Mouse (Mus musculus): ENCODE results near the gene Lrrc23. TPM values are rescaled to one million over a fixed set of nuclear protein-coding genes. Genes with fewer than 3 reads are reported as not detected.

Lrrc23 gene
- polyA plus RNA-seq, 1 experiment from 2014 or later: 0.32 TPM

GRCm38 (mm10) chr6:124746654-124747632, 32.6 kb downstream of the Lrrc23 start:
- H3K9me3 ChIP-seq (ENCODE audit: control insufficient read depth, low read depth, low read length): no peaks in the 10 kb centered on the region
- no peak for ATAC-seq (ENCODE audit: insufficient number of reproducible peaks, insufficient read depth, low FRiP score, low read depth)
- peaks cover 59% of the 10 kb centered on the region for H3K36me3 ChIP-seq (ENCODE audit: control insufficient read depth, insufficient read depth, low read length)
- H3K4me3 ChIP-seq (ENCODE audit: low read depth, low read length): no peak overlapping the region
- H3K9ac ChIP-seq (replicated peaks; ENCODE audit: low read depth, low read length): no peak overlapping the region
- H3K27ac ChIP-seq (ENCODE audit: low read length): no peak overlapping the region
- H3K4me2 ChIP-seq (replicated peaks; ENCODE audit: low read depth, low read length): peak overlapping the region; percentile 87; the same call in 1 of the 2 replicates
- H3K4me1 ChIP-seq (ENCODE audit: control insufficient read depth, insufficient read depth, low read length): peaks cover 10% of the 10 kb centered on the region
- no peaks in the 10 kb centered on the region for H3K27me3 ChIP-seq (ENCODE audit: control insufficient read depth, insufficient read depth, low read length)
- WGBS: 84% methylated on average over 7 of the region's 7 CpGs

GRCm38 (mm10) chr6:124746296-124746605, 33.3 kb downstream of the Lrrc23 start:
- peaks cover 10% of the 10 kb centered on the region for H3K4me1 ChIP-seq (ENCODE audit: control insufficient read depth, insufficient read depth, low read length)
- peak overlapping the region; percentile 87 for H3K4me2 ChIP-seq (replicated peaks; ENCODE audit: low read depth, low read length)
- WGBS: 16% methylated on average over 8 of the region's 8 CpGs
- peak overlapping the region; percentile 85 for H3K27ac ChIP-seq (ENCODE audit: low read length)
- H3K9me3 ChIP-seq (ENCODE audit: control insufficient read depth, low read depth, low read length): no peaks in the 10 kb centered on the region
- H3K4me3 ChIP-seq (ENCODE audit: low read depth, low read length): peak overlapping the region; percentile 37
- peaks cover 59% of the 10 kb centered on the region for H3K36me3 ChIP-seq (ENCODE audit: control insufficient read depth, insufficient read depth, low read length)
- peak overlapping the region; percentile 77 for H3K9ac ChIP-seq (replicated peaks; ENCODE audit: low read depth, low read length)
- no peaks in the 10 kb centered on the region for H3K27me3 ChIP-seq (ENCODE audit: control insufficient read depth, insufficient read depth, low read length)
- no peak; the same call in 1 of the 2 replicates for ATAC-seq (ENCODE audit: insufficient number of reproducible peaks, insufficient read depth, low FRiP score, low read depth)

DNA sequence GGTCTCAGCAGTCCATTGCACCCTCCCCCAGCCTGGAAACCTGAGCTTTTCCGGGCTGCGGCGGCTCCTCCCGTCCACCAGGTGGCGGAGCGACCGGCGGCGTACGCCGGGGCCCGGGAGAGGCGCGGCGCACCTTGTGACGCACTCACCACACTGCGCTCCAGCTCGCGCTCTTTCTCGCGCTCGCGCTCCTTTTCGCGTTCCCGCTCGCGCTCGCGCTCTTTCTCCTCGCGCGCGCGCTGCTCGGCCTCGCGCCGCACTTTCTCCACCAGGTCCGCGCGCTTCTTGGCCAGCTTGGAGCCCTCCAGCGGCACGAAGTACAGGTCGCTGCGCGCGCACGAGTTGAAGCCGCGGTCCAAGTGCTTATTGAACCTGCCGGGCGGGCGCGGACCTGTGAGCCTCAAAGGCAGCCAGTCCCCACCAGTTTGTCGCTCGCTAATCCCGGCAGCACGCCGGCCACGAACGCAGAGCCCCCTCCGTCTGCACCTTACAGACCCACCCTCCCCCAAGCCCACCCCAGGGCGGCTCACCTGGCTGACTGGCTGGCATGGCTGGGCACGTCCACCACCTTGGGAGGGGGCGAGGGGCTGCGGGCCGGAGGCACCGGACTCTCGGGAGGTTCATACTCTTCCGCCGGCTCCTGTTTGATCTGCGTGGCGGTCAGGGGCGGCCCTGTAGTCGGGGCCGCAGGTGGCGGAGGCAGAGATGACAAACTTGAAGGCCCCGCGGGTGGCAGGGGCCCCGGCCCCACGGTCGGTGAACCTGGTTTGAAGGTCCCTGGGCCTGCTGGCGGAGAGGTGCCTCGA, 33.8 kb downstream of the Lrrc23 start:
- H3K9me3 ChIP-seq (ENCODE audit: control insufficient read depth, low read depth, low read length): no peaks in the 10 kb centered on the region
- peak; percentile 82 for ATAC-seq (ENCODE audit: insufficient number of reproducible peaks, insufficient read depth, low FRiP score, low read depth)
- peaks cover 10% of the 10 kb centered on the region for H3K4me1 ChIP-seq (ENCODE audit: control insufficient read depth, insufficient read depth, low read length)

GRCm38 (mm10) chr6:124744755-124745321, 34.7 kb downstream of the Lrrc23 start:
- peaks cover 10% of the 10 kb centered on the region for H3K4me1 ChIP-seq (ENCODE audit: control insufficient read depth, insufficient read depth, low read length)
- no peaks in the 10 kb centered on the region for H3K27me3 ChIP-seq (ENCODE audit: control insufficient read depth, insufficient read depth, low read length)
- H3K36me3 ChIP-seq (ENCODE audit: control insufficient read depth, insufficient read depth, low read length): peaks cover 57% of the 10 kb centered on the region
- peak overlapping the region; percentile 35 for H3K4me2 ChIP-seq (replicated peaks; ENCODE audit: low read depth, low read length)
- WGBS: 68% methylated on average over 26 of the region's 26 CpGs
- ATAC-seq (ENCODE audit: insufficient number of reproducible peaks, insufficient read depth, low FRiP score, low read depth): no peak
- H3K9ac ChIP-seq (replicated peaks; ENCODE audit: low read depth, low read length): peak overlapping the region; percentile 14; the same call in 1 of the 2 replicates
- peak overlapping the region; percentile 61; the same call in 1 of the 2 replicates for H3K27ac ChIP-seq (ENCODE audit: low read length)
- H3K9me3 ChIP-seq (ENCODE audit: control insufficient read depth, low read depth, low read length): no peaks in the 10 kb centered on the region
- H3K4me3 ChIP-seq (ENCODE audit: low read depth, low read length): peak overlapping the region; percentile 37; the same call in 1 of the 2 replicates

More for the DNA sequence above, 33.8 kb downstream of the Lrrc23 start:
- Histone ChIP-seq H3K4me2 (replicated peaks; ENCODE audit: low read depth, low read length) (peak overlapping the region; percentile 87), H3K4me3 (ENCODE audit: low read depth, low read length) (peak overlapping the region; percentile 37), H3K9ac (replicated peaks; ENCODE audit: low read depth, low read length) (peak overlapping the region; percentile 77), H3K27me3 (ENCODE audit: control insufficient read depth, insufficient read depth, low read length) (no peaks in the 10 kb centered on the region), H3K36me3 (ENCODE audit: control insufficient read depth, insufficient read depth, low read length) (peaks cover 59% of the 10 kb centered on the region), H3K27ac (ENCODE audit: low read length) (peak overlapping the region; percentile 85)
- under 1% methylated on average over 84 of the region's 85 CpGs for WGBS

DNA sequence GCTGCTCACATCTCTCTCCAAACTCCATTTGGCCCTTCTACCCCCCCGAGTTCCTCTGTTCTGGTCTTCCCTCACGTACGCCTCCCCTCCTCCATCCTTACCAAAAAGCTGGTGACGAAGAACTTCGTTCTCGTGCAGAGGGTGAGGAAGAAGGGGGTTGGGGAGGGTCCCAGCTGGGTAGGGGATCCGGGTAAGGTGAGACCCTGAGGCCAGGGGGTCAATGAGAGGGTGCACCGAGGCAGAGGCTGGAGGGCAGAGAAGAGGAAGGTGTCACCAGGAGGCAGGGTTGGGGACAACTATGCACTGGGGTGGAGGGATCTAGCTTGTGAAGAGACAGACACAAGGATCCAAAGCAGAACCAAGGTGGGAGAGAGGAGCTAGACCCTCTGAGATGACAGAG, 35.9 kb downstream of the Lrrc23 start:
- Histone ChIP-seq H3K27me3 (ENCODE audit: control insufficient read depth, insufficient read depth, low read length) (no peaks in the 10 kb centered on the region), H3K4me2 (replicated peaks; ENCODE audit: low read depth, low read length) (no peak overlapping the region), H3K4me1 (ENCODE audit: control insufficient read depth, insufficient read depth, low read length) (peaks cover 22% of the 10 kb centered on the region), H3K4me3 (ENCODE audit: low read depth, low read length) (no peak overlapping the region), H3K9ac (replicated peaks; ENCODE audit: low read depth, low read length) (no peak overlapping the region), H3K27ac (ENCODE audit: low read length) (no peak overlapping the region), H3K9me3 (ENCODE audit: control insufficient read depth, low read depth, low read length) (no peaks in the 10 kb centered on the region), H3K36me3 (ENCODE audit: control insufficient read depth, insufficient read depth, low read length) (peaks cover 46% of the 10 kb centered on the region)
- no peak for ATAC-seq (ENCODE audit: insufficient number of reproducible peaks, insufficient read depth, low FRiP score, low read depth)
- 87% methylated on average over 8 of the region's 8 CpGs for WGBS

DNA sequence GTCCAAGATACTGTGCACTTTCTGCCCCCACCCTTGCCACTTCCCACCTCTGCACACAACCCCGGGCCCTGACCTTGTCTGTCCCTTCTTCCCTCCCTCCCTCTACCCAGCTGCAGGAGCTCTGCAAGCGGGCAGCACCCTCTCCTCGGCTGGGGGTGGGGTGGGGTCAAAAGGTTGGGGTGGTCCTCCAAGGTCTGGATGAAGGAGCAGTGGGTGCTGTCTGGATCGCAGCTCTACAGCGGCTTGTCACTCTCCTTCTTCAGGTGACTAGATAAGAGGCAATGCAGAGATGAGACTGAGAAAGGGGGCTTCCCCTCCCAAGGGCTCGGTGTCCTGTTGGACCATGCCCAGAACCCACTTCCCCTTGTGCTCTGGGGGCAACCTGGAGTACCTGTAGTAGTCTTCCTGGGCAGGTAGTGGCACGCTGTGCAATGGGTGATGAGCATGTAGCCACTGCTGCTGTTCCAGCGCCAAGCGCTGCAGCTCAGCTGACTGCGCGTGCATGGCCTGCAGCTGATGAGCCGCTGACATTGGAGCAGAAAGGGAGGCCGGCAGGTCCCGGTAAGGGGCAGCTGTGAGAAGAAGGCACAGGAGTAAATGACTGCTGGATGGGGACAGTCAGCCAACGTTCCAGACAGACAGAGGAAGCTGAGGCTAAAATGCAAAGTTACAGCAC, 36.5 kb downstream of the Lrrc23 start:
- no peak overlapping the region for H3K9ac ChIP-seq (replicated peaks; ENCODE audit: low read depth, low read length)
- no peak overlapping the region for H3K27ac ChIP-seq (ENCODE audit: low read length)
- peaks cover 23% of the 10 kb centered on the region for H3K4me1 ChIP-seq (ENCODE audit: control insufficient read depth, insufficient read depth, low read length)
- H3K4me3 ChIP-seq (ENCODE audit: low read depth, low read length): no peak overlapping the region
- H3K36me3 ChIP-seq (ENCODE audit: control insufficient read depth, insufficient read depth, low read length): peaks cover 40% of the 10 kb centered on the region
- H3K27me3 ChIP-seq (ENCODE audit: control insufficient read depth, insufficient read depth, low read length): no peaks in the 10 kb centered on the region
- H3K9me3 ChIP-seq (ENCODE audit: control insufficient read depth, low read depth, low read length): no peaks in the 10 kb centered on the region
- no peak for ATAC-seq (ENCODE audit: insufficient number of reproducible peaks, insufficient read depth, low FRiP score, low read depth)
- no peak overlapping the region for H3K4me2 ChIP-seq (replicated peaks; ENCODE audit: low read depth, low read length)
- 87% methylated on average over 15 of the region's 15 CpGs for WGBS

- peak overlapping the region; percentile 96 for H3K27ac ChIP-seq (ENCODE audit: low read length)
- H3K4me3 ChIP-seq (ENCODE audit: low read depth, low read length): peak overlapping the region; percentile 41
- H3K9me3 ChIP-seq (ENCODE audit: control insufficient read depth, low read depth, low read length): no peaks in the 10 kb centered on the region
- H3K4me2 ChIP-seq (replicated peaks; ENCODE audit: low read depth, low read length): peak overlapping the region; percentile 54
- no peaks in the 10 kb centered on the region for H3K27me3 ChIP-seq (ENCODE audit: control insufficient read depth, insufficient read depth, low read length)
- H3K4me1 ChIP-seq (ENCODE audit: control insufficient read depth, insufficient read depth, low read length): peaks cover 23% of the 10 kb centered on the region
- ATAC-seq (ENCODE audit: insufficient number of reproducible peaks, insufficient read depth, low FRiP score, low read depth): no peak
- peaks cover 31% of the 10 kb centered on the region for H3K36me3 ChIP-seq (ENCODE audit: control insufficient read depth, insufficient read depth, low read length)
- 69% methylated on average over 3 of the region's 3 CpGs for WGBS
- no peak overlapping the region; the same call in 1 of the 2 replicates for H3K9ac ChIP-seq (replicated peaks; ENCODE audit: low read depth, low read length)
These were observed 37.7 kb downstream of the Lrrc23 start for GRCm38 (mm10) chr6:124741842-124742241.
